Mouse (Mus musculus): ENCODE data around the gene Tmem25. TPM values are rescaled to one million over a fixed set of nuclear protein-coding genes. Genes with fewer than 3 reads are reported as not detected.

Gene Tmem25
- total RNA-seq, 1 experiment: 0.54 TPM

GRCm38 (mm10) chr9:44817522-44817921 lies 18.4 kb upstream of the Tmem25 start:
- Histone ChIP-seq H3K9me3 (ENCODE audit: control insufficient read depth, insufficient read depth, low read depth, low read length) (no peaks in the 10 kb centered on the region), H3K4me1 (ENCODE audit: control insufficient read depth in 2 of 2, insufficient read depth in 2 of 2, low read length in 2 of 2, poor library complexity in 1 of 2) (no peaks in the 10 kb centered on the region), H3K36me3 (ENCODE audit: control insufficient read depth, insufficient read depth, low read length, poor library complexity, severe bottlenecking) (peaks cover 81% of the 10 kb centered on the region), H3K9ac (ENCODE audit: insufficient read depth, low read depth, low read length, poor library complexity, severe bottlenecking) (no peak overlapping the region), H3K4me3 (ENCODE audit: insufficient read depth in 1 of 2, low read depth in 1 of 2, low read length in 2 of 2, poor library complexity in 1 of 2, severe bottlenecking in 1 of 2) (no peak overlapping the region), H3K27ac (ENCODE audit: insufficient read depth, low read depth, low read length, poor library complexity, severe bottlenecking) (no peak overlapping the region)
- in situ Hi-C loops (cut with MboI; ENCODE audit: low sequenced_read_pairs in 2 of 2, unreplicated experiment in 2 of 2): no loop called here
- DNase-seq (ENCODE audit: low read depth, low spot score): no peak
- TF ChIP-seq ZC3H11A (IDR thresholded peaks at IDR 0.05; ENCODE audit: borderline replicate concordance, low read depth, low read length) (no peak), HCFC1 (IDR thresholded peaks at IDR 0.05; ENCODE audit: borderline replicate concordance, insufficient read depth, low read length) (no peak), ZNF384 (IDR thresholded peaks at IDR 0.05; ENCODE audit: low read depth, low read length) (no peak), MAFK (IDR thresholded peaks at IDR 0.05; ENCODE audit: insufficient read depth, low read depth, low read length) (no peak), CHD2 (IDR thresholded peaks at IDR 0.05; ENCODE audit: low read depth, low read length) (no peak)

- no peaks in the 10 kb centered on the region for H3K9me3 ChIP-seq (ENCODE audit: control insufficient read depth, insufficient read depth, low read depth, low read length)
- H3K4me3 ChIP-seq (ENCODE audit: insufficient read depth in 1 of 2, low read depth in 1 of 2, low read length in 2 of 2, poor library complexity in 1 of 2, severe bottlenecking in 1 of 2): no peak overlapping the region
- no peak for DNase-seq (ENCODE audit: low read depth, low spot score)
- H3K36me3 ChIP-seq (ENCODE audit: control insufficient read depth, insufficient read depth, low read length, poor library complexity, severe bottlenecking): peaks cover 67% of the 10 kb centered on the region
- no peak overlapping the region for H3K9ac ChIP-seq (ENCODE audit: insufficient read depth, low read depth, low read length, poor library complexity, severe bottlenecking)
- no peak overlapping the region for H3K27ac ChIP-seq (ENCODE audit: insufficient read depth, low read depth, low read length, poor library complexity, severe bottlenecking)
- no peaks in the 10 kb centered on the region for H3K4me1 ChIP-seq (ENCODE audit: control insufficient read depth in 2 of 2, insufficient read depth in 2 of 2, low read length in 2 of 2, poor library complexity in 1 of 2)
- TF ChIP-seq CHD2 (IDR thresholded peaks at IDR 0.05; ENCODE audit: low read depth, low read length): no peak
- no peak for TF ChIP-seq ZC3H11A (IDR thresholded peaks at IDR 0.05; ENCODE audit: borderline replicate concordance, low read depth, low read length)
- no peak for TF ChIP-seq ZNF384 (IDR thresholded peaks at IDR 0.05; ENCODE audit: low read depth, low read length)
- TF ChIP-seq HCFC1 (IDR thresholded peaks at IDR 0.05; ENCODE audit: borderline replicate concordance, insufficient read depth, low read length): no peak
- TF ChIP-seq MAFK (IDR thresholded peaks at IDR 0.05; ENCODE audit: insufficient read depth, low read depth, low read length): no peak
- in situ Hi-C loops (cut with MboI; ENCODE audit: low sequenced_read_pairs in 2 of 2, unreplicated experiment in 2 of 2): no loop called here
These were observed 15.1 kb upstream of the Tmem25 start for GRCm38 (mm10) chr9:44814179-44814578.

GRCm38 (mm10) chr9:44810316-44810715 lies 11.2 kb upstream of the Tmem25 start:
- in situ Hi-C loops (cut with MboI; ENCODE audit: low sequenced_read_pairs in 2 of 2, unreplicated experiment in 2 of 2): no loop called here
- Histone ChIP-seq H3K9me3 (ENCODE audit: control insufficient read depth, insufficient read depth, low read depth, low read length) (no peaks in the 10 kb centered on the region), H3K27ac (ENCODE audit: insufficient read depth, low read depth, low read length, poor library complexity, severe bottlenecking) (no peak overlapping the region), H3K36me3 (ENCODE audit: control insufficient read depth, insufficient read depth, low read length, poor library complexity, severe bottlenecking) (peaks cover 64% of the 10 kb centered on the region), H3K4me1 (ENCODE audit: control insufficient read depth in 2 of 2, insufficient read depth in 2 of 2, low read length in 2 of 2, poor library complexity in 1 of 2) (no peaks in the 10 kb centered on the region), H3K4me3 (ENCODE audit: insufficient read depth in 1 of 2, low read depth in 1 of 2, low read length in 2 of 2, poor library complexity in 1 of 2, severe bottlenecking in 1 of 2) (no peak overlapping the region), H3K9ac (ENCODE audit: insufficient read depth, low read depth, low read length, poor library complexity, severe bottlenecking) (no peak overlapping the region)
- TF ChIP-seq ZNF384 (IDR thresholded peaks at IDR 0.05; ENCODE audit: low read depth, low read length) (no peak), HCFC1 (IDR thresholded peaks at IDR 0.05; ENCODE audit: borderline replicate concordance, insufficient read depth, low read length) (no peak), CHD2 (IDR thresholded peaks at IDR 0.05; ENCODE audit: low read depth, low read length) (no peak), MAFK (IDR thresholded peaks at IDR 0.05; ENCODE audit: insufficient read depth, low read depth, low read length) (no peak), ZC3H11A (IDR thresholded peaks at IDR 0.05; ENCODE audit: borderline replicate concordance, low read depth, low read length) (no peak)
- DNase-seq (ENCODE audit: low read depth, low spot score): no peak

GRCm38 (mm10) chr9:44807778-44808177 lies 8.7 kb upstream of the Tmem25 start:
- TF ChIP-seq MAFK (IDR thresholded peaks at IDR 0.05; ENCODE audit: insufficient read depth, low read depth, low read length) (no peak), ZNF384 (IDR thresholded peaks at IDR 0.05; ENCODE audit: low read depth, low read length) (no peak), HCFC1 (IDR thresholded peaks at IDR 0.05; ENCODE audit: borderline replicate concordance, insufficient read depth, low read length) (no peak), CHD2 (IDR thresholded peaks at IDR 0.05; ENCODE audit: low read depth, low read length) (no peak), ZC3H11A (IDR thresholded peaks at IDR 0.05; ENCODE audit: borderline replicate concordance, low read depth, low read length) (no peak)
- Histone ChIP-seq H3K27ac (ENCODE audit: insufficient read depth, low read depth, low read length, poor library complexity, severe bottlenecking) (no peak overlapping the region), H3K9me3 (ENCODE audit: control insufficient read depth, insufficient read depth, low read depth, low read length) (no peaks in the 10 kb centered on the region), H3K9ac (ENCODE audit: insufficient read depth, low read depth, low read length, poor library complexity, severe bottlenecking) (no peak overlapping the region), H3K4me1 (ENCODE audit: control insufficient read depth in 2 of 2, insufficient read depth in 2 of 2, low read length in 2 of 2, poor library complexity in 1 of 2) (no peaks in the 10 kb centered on the region; a peak in 1 of 4 replicates), H3K4me3 (ENCODE audit: insufficient read depth in 1 of 2, low read depth in 1 of 2, low read length in 2 of 2, poor library complexity in 1 of 2, severe bottlenecking in 1 of 2) (no peak overlapping the region), H3K36me3 (ENCODE audit: control insufficient read depth, insufficient read depth, low read length, poor library complexity, severe bottlenecking) (peaks cover 49% of the 10 kb centered on the region)
- in situ Hi-C loops (cut with MboI; ENCODE audit: low sequenced_read_pairs in 2 of 2, unreplicated experiment in 2 of 2): no loop called here
- no peak for DNase-seq (ENCODE audit: low read depth, low spot score)

GRCm38 (mm10) chr9:44807141-44807540 lies 8.0 kb upstream of the Tmem25 start:
- Histone ChIP-seq H3K9ac (ENCODE audit: insufficient read depth, low read depth, low read length, poor library complexity, severe bottlenecking) (no peak overlapping the region), H3K4me3 (ENCODE audit: insufficient read depth in 1 of 2, low read depth in 1 of 2, low read length in 2 of 2, poor library complexity in 1 of 2, severe bottlenecking in 1 of 2) (no peak overlapping the region), H3K4me1 (ENCODE audit: control insufficient read depth in 2 of 2, insufficient read depth in 2 of 2, low read length in 2 of 2, poor library complexity in 1 of 2) (no peaks in the 10 kb centered on the region; a peak in 1 of 4 replicates), H3K9me3 (ENCODE audit: control insufficient read depth, insufficient read depth, low read depth, low read length) (no peaks in the 10 kb centered on the region), H3K27ac (ENCODE audit: insufficient read depth, low read depth, low read length, poor library complexity, severe bottlenecking) (no peak overlapping the region), H3K36me3 (ENCODE audit: control insufficient read depth, insufficient read depth, low read length, poor library complexity, severe bottlenecking) (peaks cover 47% of the 10 kb centered on the region)
- in situ Hi-C loops (cut with MboI; ENCODE audit: low sequenced_read_pairs in 2 of 2, unreplicated experiment in 2 of 2): no loop called here
- DNase-seq (ENCODE audit: low read depth, low spot score): no peak
- TF ChIP-seq MAFK (IDR thresholded peaks at IDR 0.05; ENCODE audit: insufficient read depth, low read depth, low read length) (no peak), HCFC1 (IDR thresholded peaks at IDR 0.05; ENCODE audit: borderline replicate concordance, insufficient read depth, low read length) (no peak)
